Mouse (Mus musculus) liver, embryonic 14.5 days (tissue): ENCODE measurements around the gene Dntt.

Source experiments
- CTCF ChIP-seq: IDR thresholded peaks from 2 replicates; pipeline ENCODE4 v1.5.1; 2016; ENCODE audit warnings: antibody characterized with exemption, low read depth, control low read depth
- EP300 ChIP-seq: IDR thresholded peaks from 2 replicates; pipeline ENCODE4 v1.6.1; 2016; ENCODE audit warnings: antibody characterized with exemption, low read depth

- TF ChIP-seq EP300, result no peak
- no peak for TF ChIP-seq CTCF
These were observed 52.5 kb downstream of the Dntt start for GRCm38 (mm10) chr19:41081589-41081988.
